Mouse (Mus musculus) c-Kit-positive CD71-positive TER-119-positive erythroid progenitor cells, embryonic 14.5 days (primary cell): ENCODE data around the gene Ugt1a9.

Experiments
- DNase-seq: peaks from one replicate; pipeline ENCODE4 v3.0.0-alpha.2; 2013; ENCODE audit warnings: low spot score

Gene Ugt1a9

GRCm38 (mm10) chr1:88186325-88186935 lies 115.8 kb downstream of the Ugt1a9 start:
- DNase-seq, result no peak

- no peak for DNase-seq
Observed at GRCm38 (mm10) chr1:88192136-88192535, 121.5 kb downstream of the Ugt1a9 start.

- no peak for DNase-seq
Observed at GRCm38 (mm10) chr1:88195687-88196086, 125.1 kb downstream of the Ugt1a9 start.

GRCm38 (mm10) chr1:88197443-88197842 lies 126.8 kb downstream of the Ugt1a9 start:
- DNase-seq, result no peak

- DNase-seq, result no peak
Observed at GRCm38 (mm10) chr1:88199996-88200395, 129.4 kb downstream of the Ugt1a9 start.

GRCm38 (mm10) chr1:88200456-88200855 lies 129.9 kb downstream of the Ugt1a9 start, which contains the start of gene Ugt1a2:
Gene Ugt1a2 (plus strand): TSS chr1:88200601.
- no peak for DNase-seq

GRCm38 (mm10) chr1:88205294-88205922 lies 134.8 kb downstream of the Ugt1a9 start, which contains the start of gene Dnajb3:
Gene Dnajb3 (minus strand): TSS chr1:88205782.
- peak; percentile 77 for DNase-seq

- peak; percentile 83 for DNase-seq
Observed at GRCm38 (mm10) chr1:88206843-88207479, 136.4 kb downstream of the Ugt1a9 start.

GRCm38 (mm10) chr1:88211812-88212211 lies 141.2 kb downstream of the Ugt1a9 start, which contains the start of gene Ugt1a1:
Gene Ugt1a1 (plus strand): TSS chr1:88211959.
- DNase-seq, result no peak

GRCm38 (mm10) chr1:88212341-88213045 lies 141.9 kb downstream of the Ugt1a9 start:
- DNase-seq, result no peak

GRCm38 (mm10) chr1:88213061-88213460 lies 142.5 kb downstream of the Ugt1a9 start:
- no peak for DNase-seq

- DNase-seq, result no peak
Observed at GRCm38 (mm10) chr1:88213766-88214461, 143.3 kb downstream of the Ugt1a9 start.

GRCm38 (mm10) chr1:88214462-88214952 lies 143.9 kb downstream of the Ugt1a9 start:
- no peak for DNase-seq

- DNase-seq, result no peak
Observed at GRCm38 (mm10) chr1:88215466-88216380, 145.1 kb downstream of the Ugt1a9 start.

GRCm38 (mm10) chr1:88216551-88216950 lies 146.0 kb downstream of the Ugt1a9 start:
- DNase-seq, result no peak

- DNase-seq, result no peak
Observed at GRCm38 (mm10) chr1:88217144-88217543, 146.5 kb downstream of the Ugt1a9 start.

- no peak for DNase-seq
Observed at GRCm38 (mm10) chr1:88217576-88217975, 147.0 kb downstream of the Ugt1a9 start.

- DNase-seq, result no peak
Observed at GRCm38 (mm10) chr1:88218051-88218450, 147.5 kb downstream of the Ugt1a9 start.

GRCm38 (mm10) chr1:88218591-88218990 lies 148.0 kb downstream of the Ugt1a9 start:
- DNase-seq, result no peak

GRCm38 (mm10) chr1:88219054-88219453 lies 148.5 kb downstream of the Ugt1a9 start:
- no peak for DNase-seq

GRCm38 (mm10) chr1:88220336-88220735 lies 149.7 kb downstream of the Ugt1a9 start:
- no peak for DNase-seq
